Mouse (Mus musculus) ES-E14 (cell line): Measurements from ENCODE around the gene Zfp512b.

Experiments used
- CHD2 ChIP-seq: IDR thresholded peaks from 2 replicates; pipeline ENCODE4 v1.6.1; 2014; ENCODE audit warnings: mild to moderate bottlenecking, low read depth, low read length, inconsistent platforms
- HCFC1 ChIP-seq: IDR thresholded peaks from 2 replicates; pipeline ENCODE4 v1.6.1; 2012; ENCODE audit warnings: low read length, inconsistent platforms, borderline replicate concordance; ENCODE audit not compliant: insufficient read depth
- MAFK ChIP-seq: IDR thresholded peaks from 2 replicates; pipeline ENCODE4 v1.6.1; 2014; ENCODE audit warnings: mild to moderate bottlenecking, low read depth, low read length, inconsistent platforms; ENCODE audit not compliant: insufficient read depth
- ZC3H11A ChIP-seq: IDR thresholded peaks from 2 replicates; pipeline ENCODE4 v1.6.1; 2012; ENCODE audit warnings: low read depth, mild to moderate bottlenecking, inconsistent platforms, low read length, borderline replicate concordance
- ZNF384 ChIP-seq: IDR thresholded peaks from 2 replicates; pipeline ENCODE4 v1.6.1; 2012; ENCODE audit warnings: low read depth, low read length, inconsistent platforms

- TF ChIP-seq MAFK = no peak
- TF ChIP-seq ZC3H11A = no peak
- TF ChIP-seq HCFC1 = no peak
- no peak for TF ChIP-seq ZNF384
- no peak for TF ChIP-seq CHD2
These were observed 7.1 kb downstream of the Zfp512b start for GRCm38 (mm10) chr2:181585506-181585905.
